Mouse (Mus musculus): ENCODE measurements around the gene Sema6d. TPM values are rescaled to one million over a fixed set of nuclear protein-coding genes. Genes with fewer than 3 reads are reported as not detected.

The Sema6d gene
- polyA plus RNA-seq, 1 experiment: 6.7 TPM

DNA sequence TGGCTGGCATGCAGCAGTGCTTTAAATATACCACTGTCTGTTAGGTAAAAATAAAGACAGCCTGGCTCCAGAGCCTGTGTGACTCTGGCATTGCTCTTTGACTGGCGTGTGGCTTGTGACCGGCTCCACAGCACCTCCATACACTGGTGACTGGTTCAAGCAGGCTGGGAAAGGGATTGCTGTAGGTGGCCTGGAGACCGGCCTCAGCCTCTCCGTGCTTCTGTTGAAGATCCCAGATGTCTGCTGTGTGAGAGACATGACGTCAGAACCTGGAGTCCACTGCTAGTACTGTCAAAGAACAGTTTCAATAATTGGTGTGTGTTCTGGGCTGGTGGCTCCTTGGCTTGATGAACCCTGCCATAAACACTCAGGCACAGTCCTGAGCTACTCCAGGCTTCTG is 528.3 kb downstream of the Sema6d start:
- Histone ChIP-seq H3K4me3 (replicated peaks; ENCODE audit: control insufficient read depth, low read depth, low read length) (no peak overlapping the region), H3K27ac (ENCODE audit: control insufficient read depth, insufficient read depth, low read depth, low read length, poor library complexity) (no peak overlapping the region), H3K4me1 (ENCODE audit: control insufficient read depth, insufficient read depth, low read length) (no peaks in the 10 kb centered on the region)
- WGBS: 79% methylated on average over 5 of the region's 5 CpGs
- TF ChIP-seq CTCF (IDR thresholded peaks at IDR 0.05; ENCODE audit: control insufficient read depth, insufficient read depth, low read length) (no peak), POLR2A (IDR thresholded peaks at IDR 0.05; ENCODE audit: borderline replicate concordance, control insufficient read depth, low read depth, low read length) (no peak)

DNA sequence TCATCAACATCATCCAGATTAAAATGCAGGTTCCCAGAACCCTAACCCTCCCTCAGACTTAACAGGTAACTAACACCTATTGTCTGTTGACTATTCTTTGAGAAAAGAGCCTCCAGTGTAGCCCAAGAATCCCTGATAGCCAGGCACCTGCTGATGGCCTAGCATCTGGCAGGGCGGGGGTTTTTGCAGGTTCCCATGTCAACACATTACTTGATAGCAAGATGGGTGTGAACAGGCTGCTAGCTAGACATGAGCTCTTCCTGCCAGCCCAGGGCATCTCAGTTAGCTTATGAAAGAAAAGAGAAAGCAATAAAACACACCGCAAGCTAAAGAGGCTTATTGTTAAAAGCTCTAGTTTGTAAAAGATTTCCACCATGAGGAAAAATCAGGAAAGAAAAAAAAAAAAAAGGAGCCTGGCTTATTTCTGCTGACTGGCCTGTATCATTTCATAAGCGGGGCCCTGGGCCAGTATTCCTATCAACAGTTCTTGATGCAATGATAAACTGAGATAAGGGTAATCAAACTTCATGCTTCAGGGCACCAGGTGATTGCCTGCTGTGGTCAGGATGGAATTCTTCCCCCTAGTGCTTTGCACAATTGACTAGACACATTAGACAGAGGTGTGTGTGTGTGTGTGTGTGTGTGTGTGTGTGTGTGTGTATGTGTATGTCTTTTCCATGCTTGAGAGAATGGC is 528.9 kb downstream of the Sema6d start:
- WGBS: 69% methylated on average over 3 of the region's 3 CpGs
- Histone ChIP-seq H3K27ac (ENCODE audit: control insufficient read depth, insufficient read depth, low read depth, low read length, poor library complexity) (no peak overlapping the region), H3K4me3 (replicated peaks; ENCODE audit: control insufficient read depth, low read depth, low read length) (no peak overlapping the region), H3K4me1 (ENCODE audit: control insufficient read depth, insufficient read depth, low read length) (no peaks in the 10 kb centered on the region)
- TF ChIP-seq CTCF (IDR thresholded peaks at IDR 0.05; ENCODE audit: control insufficient read depth, insufficient read depth, low read length) (no peak), POLR2A (IDR thresholded peaks at IDR 0.05; ENCODE audit: borderline replicate concordance, control insufficient read depth, low read depth, low read length) (no peak)

DNA sequence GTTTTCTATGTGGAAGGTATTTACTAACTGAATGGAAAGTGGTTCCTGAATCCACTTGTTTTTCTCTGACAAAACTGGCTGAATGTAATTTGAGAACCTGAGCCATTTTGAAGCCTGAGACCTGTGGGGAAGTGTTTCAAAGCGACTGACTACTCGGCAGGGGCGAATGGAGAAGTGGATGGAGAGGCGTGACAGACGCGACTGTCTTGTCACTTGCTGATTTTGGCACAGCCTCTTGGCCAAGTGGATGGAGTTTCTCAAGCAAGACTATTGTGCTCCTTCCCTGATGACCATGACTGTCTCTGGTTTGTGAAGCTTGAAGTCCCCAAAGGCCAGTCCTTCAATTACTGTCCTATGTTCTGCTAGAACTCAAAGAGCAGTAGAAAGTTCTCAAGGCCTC is 530.7 kb downstream of the Sema6d start:
- WGBS: 65% methylated on average over 6 of the region's 6 CpGs
- H3K4me1 ChIP-seq (ENCODE audit: control insufficient read depth, insufficient read depth, low read length): no peaks in the 10 kb centered on the region
- no peak overlapping the region for H3K27ac ChIP-seq (ENCODE audit: control insufficient read depth, insufficient read depth, low read depth, low read length, poor library complexity)
- TF ChIP-seq CTCF (IDR thresholded peaks at IDR 0.05; ENCODE audit: control insufficient read depth, insufficient read depth, low read length) (no peak), POLR2A (IDR thresholded peaks at IDR 0.05; ENCODE audit: borderline replicate concordance, control insufficient read depth, low read depth, low read length) (no peak)
- no peak overlapping the region for H3K4me3 ChIP-seq (replicated peaks; ENCODE audit: control insufficient read depth, low read depth, low read length)

DNA sequence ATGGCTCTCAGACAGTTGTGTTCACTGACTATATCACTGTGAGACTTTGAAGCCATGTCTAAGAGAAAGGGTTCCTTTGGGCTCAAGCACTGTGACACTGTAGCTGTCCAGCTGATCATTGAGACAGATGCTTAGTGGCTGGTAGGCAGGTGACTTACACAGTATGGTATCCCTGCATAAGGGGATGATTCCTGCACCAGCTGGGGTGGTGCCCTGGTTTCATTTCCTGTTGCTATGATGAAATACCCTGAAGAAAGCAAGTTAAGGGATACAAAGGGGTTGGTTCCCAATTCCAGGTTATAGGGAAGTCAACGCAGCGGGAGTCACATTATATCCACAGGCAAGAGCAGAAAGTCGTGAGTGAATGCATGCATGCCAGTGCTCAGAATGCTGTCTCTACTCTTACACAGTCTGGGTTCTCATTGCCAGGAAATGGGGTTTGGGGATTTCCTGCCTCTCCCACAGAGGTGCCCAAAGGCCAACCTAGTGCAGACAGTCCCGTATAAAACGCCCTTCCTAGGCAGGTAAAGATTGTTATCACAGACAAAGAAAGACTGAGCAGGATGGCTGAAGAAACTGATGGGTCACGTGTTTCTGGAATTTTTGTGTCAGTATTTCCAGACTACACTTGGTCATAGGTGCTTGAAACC is 532.3 kb downstream of the Sema6d start:
- TF ChIP-seq POLR2A (IDR thresholded peaks at IDR 0.05; ENCODE audit: borderline replicate concordance, control insufficient read depth, low read depth, low read length) (no peak), CTCF (IDR thresholded peaks at IDR 0.05; ENCODE audit: control insufficient read depth, insufficient read depth, low read length) (no peak)
- WGBS: 33% methylated on average over 6 of the region's 6 CpGs

GRCm38 (mm10) chr2:124624247-124624929 is 534.6 kb downstream of the Sema6d start:
- WGBS: 86% methylated on average over 10 of the region's 10 CpGs
- H3K4me1 ChIP-seq (ENCODE audit: control insufficient read depth, insufficient read depth, low read length): no peaks in the 10 kb centered on the region

More for the DNA sequence above, 532.3 kb downstream of the Sema6d start:
- H3K4me1 ChIP-seq (ENCODE audit: control insufficient read depth, insufficient read depth, low read length): no peaks in the 10 kb centered on the region
- no peak overlapping the region for H3K27ac ChIP-seq (ENCODE audit: control insufficient read depth, insufficient read depth, low read depth, low read length, poor library complexity)
- no peak overlapping the region for H3K4me3 ChIP-seq (replicated peaks; ENCODE audit: control insufficient read depth, low read depth, low read length)

GRCm38 (mm10) chr2:124626425-124626824 is 536.7 kb downstream of the Sema6d start:
- 80% methylated on average over 7 of the region's 7 CpGs for WGBS
- Histone ChIP-seq H3K4me3 (replicated peaks; ENCODE audit: control insufficient read depth, low read depth, low read length) (no peak overlapping the region), H3K27ac (ENCODE audit: control insufficient read depth, insufficient read depth, low read depth, low read length, poor library complexity) (no peak overlapping the region), H3K4me1 (ENCODE audit: control insufficient read depth, insufficient read depth, low read length) (no peaks in the 10 kb centered on the region)
- TF ChIP-seq POLR2A (IDR thresholded peaks at IDR 0.05; ENCODE audit: borderline replicate concordance, control insufficient read depth, low read depth, low read length): no peak
- TF ChIP-seq CTCF (IDR thresholded peaks at IDR 0.05; ENCODE audit: control insufficient read depth, insufficient read depth, low read length): no peak

More at GRCm38 (mm10) chr2:124624247-124624929, 534.6 kb downstream of the Sema6d start:
- Histone ChIP-seq H3K4me3 (replicated peaks; ENCODE audit: control insufficient read depth, low read depth, low read length) (no peak overlapping the region), H3K27ac (ENCODE audit: control insufficient read depth, insufficient read depth, low read depth, low read length, poor library complexity) (no peak overlapping the region)
- TF ChIP-seq CTCF (IDR thresholded peaks at IDR 0.05; ENCODE audit: control insufficient read depth, insufficient read depth, low read length): no peak
- TF ChIP-seq POLR2A (IDR thresholded peaks at IDR 0.05; ENCODE audit: borderline replicate concordance, control insufficient read depth, low read depth, low read length): no peak

DNA sequence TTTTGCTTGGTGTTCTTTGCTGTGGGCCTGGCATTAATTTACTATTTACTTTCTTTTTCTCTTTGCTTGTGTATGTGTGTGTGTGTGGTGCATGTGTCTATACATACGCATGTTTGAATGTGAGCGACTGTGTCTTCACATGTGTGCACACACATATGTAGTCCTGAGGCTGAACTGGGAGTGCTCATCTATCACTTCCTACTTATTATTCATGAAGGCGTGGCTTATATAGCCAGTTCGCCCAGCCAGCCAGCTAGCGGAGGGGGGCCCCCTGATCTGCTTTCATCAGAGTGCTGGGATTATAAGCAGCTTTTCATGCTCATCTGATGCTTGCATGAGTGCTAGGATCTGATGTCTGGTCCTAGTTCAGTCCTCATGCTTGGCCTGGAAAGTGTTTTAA is 537.9 kb downstream of the Sema6d start:
- TF ChIP-seq CTCF (IDR thresholded peaks at IDR 0.05; ENCODE audit: control insufficient read depth, insufficient read depth, low read length): no peak
- TF ChIP-seq POLR2A (IDR thresholded peaks at IDR 0.05; ENCODE audit: borderline replicate concordance, control insufficient read depth, low read depth, low read length): no peak
- no peak overlapping the region for H3K4me3 ChIP-seq (replicated peaks; ENCODE audit: control insufficient read depth, low read depth, low read length)
- WGBS: 88% methylated on average over 5 of the region's 5 CpGs
- no peaks in the 10 kb centered on the region for H3K4me1 ChIP-seq (ENCODE audit: control insufficient read depth, insufficient read depth, low read length)
- H3K27ac ChIP-seq (ENCODE audit: control insufficient read depth, insufficient read depth, low read depth, low read length, poor library complexity): no peak overlapping the region

- whole genome bisulfite sequencing: 88% methylated on average over 7 of the region's 7 CpGs
- H3K4me3 ChIP-seq (replicated peaks; ENCODE audit: control insufficient read depth, low read depth, low read length): no peak overlapping the region
- H3K27ac ChIP-seq (ENCODE audit: control insufficient read depth, insufficient read depth, low read depth, low read length, poor library complexity): no peak overlapping the region
- TF ChIP-seq CTCF (IDR thresholded peaks at IDR 0.05; ENCODE audit: control insufficient read depth, insufficient read depth, low read length): no peak
- TF ChIP-seq POLR2A (IDR thresholded peaks at IDR 0.05; ENCODE audit: borderline replicate concordance, control insufficient read depth, low read depth, low read length): no peak
- H3K4me1 ChIP-seq (ENCODE audit: control insufficient read depth, insufficient read depth, low read length): no peaks in the 10 kb centered on the region
Observed at GRCm38 (mm10) chr2:124628701-124629100, 538.9 kb downstream of the Sema6d start.
